ENCODE assay signal across 19 mouse cellular contexts in the genomic region with DNA sequence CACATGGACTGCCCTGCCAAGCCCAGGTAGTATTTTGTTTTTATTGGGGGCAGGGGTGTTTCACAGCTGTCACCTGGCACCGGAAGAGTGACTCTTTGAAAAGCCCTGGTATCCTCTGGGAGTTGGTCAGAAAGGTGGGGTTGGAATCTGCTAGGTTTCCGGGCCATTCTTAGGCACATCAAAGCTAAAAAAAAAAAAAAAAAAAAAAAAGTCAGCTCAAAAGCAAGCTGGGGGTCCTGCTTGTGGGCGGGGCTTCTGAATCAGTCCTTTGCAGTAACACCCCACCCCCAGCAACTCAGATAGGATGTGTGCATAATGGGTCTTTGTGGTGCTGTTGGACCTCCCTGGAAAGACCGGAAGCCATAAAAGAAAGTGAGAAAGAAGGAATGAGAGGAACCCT.
"Had no signal": no experiment of that assay in that cellular context is flagged by ENCODE, and none has a peak within 500 bp of the region (broad histone marks: within the 10 kb centered on the region; RNA-seq: fewer than 3 reads in every experiment).

No protein-coding gene starts in this region.

- H3K9me3 ChIP-seq: liver, embryonic 15.5 days; lung, embryonic 15.5 days; midbrain, embryonic 13.5 days; stomach, embryonic 15.5 days had no signal

- H3K27me3 ChIP-seq: liver, embryonic 15.5 days; lung, embryonic 15.5 days; megakaryocyte, embryonic 14.5 days; midbrain, embryonic 13.5 days; stomach, embryonic 15.5 days had no signal

- H3K4me1 ChIP-seq: liver, embryonic 15.5 days; lung, embryonic 15.5 days; megakaryocyte, embryonic 14.5 days; midbrain, embryonic 13.5 days; stomach, embryonic 15.5 days had no signal

- DNase-seq: liver, postnatal 0 days; lung, adult 2 months; lung, postnatal 14 days; lung, postnatal 36 days; right cerebral cortex, adult 18-20 months; right cerebral cortex, postnatal 14 days; thymus, adult 2 months; thymus, postnatal 25 days had no signal

- H3K9ac ChIP-seq: liver, embryonic 15.5 days; liver, postnatal 0 days; lung, embryonic 15.5 days; midbrain, embryonic 13.5 days; stomach, embryonic 15.5 days had no signal

- H3K27ac ChIP-seq: liver, embryonic 15.5 days; lung, embryonic 15.5 days; macrophage; midbrain, embryonic 13.5 days; stomach, embryonic 15.5 days; stomach, postnatal 0 days had no signal

- H3K36me3 ChIP-seq: liver, embryonic 15.5 days; lung, embryonic 15.5 days; midbrain, embryonic 13.5 days; stomach, embryonic 15.5 days had no signal

- ATAC-seq: liver, postnatal 0 days; lung, postnatal 0 days; midbrain, embryonic 13.5 days; midbrain, embryonic 16.5 days had no signal

- H3K4me2 ChIP-seq: liver, embryonic 15.5 days; lung, embryonic 15.5 days; midbrain, embryonic 11.5 days; midbrain, embryonic 13.5 days; stomach, embryonic 15.5 days had no signal

- H3K4me3 ChIP-seq: liver, embryonic 15.5 days; lung, embryonic 15.5 days; megakaryocyte, embryonic 14.5 days; midbrain, embryonic 13.5 days; myocyte; stomach, embryonic 15.5 days had no signal
